Mouse (Mus musculus): ENCODE data around the gene Ssu2.

- no peak for TF ChIP-seq POLR2A (IDR thresholded peaks at IDR 0.05; ENCODE audit: extremely low read depth, insufficient read depth, low read length)
- TF ChIP-seq CTCF (IDR thresholded peaks at IDR 0.05; ENCODE audit: low read depth, low read length): no peak
Measured at GRCm38 (mm10) chr6:112397351-112397750, 9.5 kb upstream of the Ssu2 start.
